Mouse (Mus musculus): ENCODE results near the gene Rin3.

Rin3 gene

GRCm38 (mm10) chr12:102282126-102282525 is 722 bp upstream of the Rin3 start:
- no peak for DNase-seq

GRCm38 (mm10) chr12:102283483-102284266 is 827 bp downstream of the Rin3 start:
- peak; percentile 86 for DNase-seq

GRCm38 (mm10) chr12:102284267-102284610 is 1.4 kb downstream of the Rin3 start:
- no peak for DNase-seq

DNA sequence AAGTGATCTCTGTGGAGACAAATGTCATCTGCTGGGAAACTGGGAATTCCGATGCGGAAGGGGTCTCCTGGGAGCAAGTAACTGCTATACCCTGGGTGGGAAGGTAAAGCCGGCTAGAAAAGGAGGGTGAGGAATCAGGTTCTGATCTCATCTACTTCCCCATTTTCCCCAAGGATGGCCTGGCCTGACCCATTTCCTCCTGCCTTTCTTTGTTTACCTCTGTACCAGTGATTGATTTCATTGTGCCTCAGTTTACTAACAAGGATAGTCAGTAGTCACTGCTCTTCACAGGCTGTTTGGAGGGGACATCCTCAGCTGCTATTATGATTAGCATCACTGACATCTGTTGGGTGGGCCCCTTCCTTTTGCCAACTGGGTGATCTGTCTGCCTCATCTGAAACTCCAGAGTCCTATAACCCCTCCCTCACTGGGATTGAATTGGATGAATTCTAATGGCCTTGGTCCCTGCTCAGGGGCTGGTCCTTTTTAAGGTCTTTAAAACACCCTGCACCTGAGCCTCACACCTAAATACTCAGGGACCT is 1.8 kb downstream of the Rin3 start:
- no peak for DNase-seq

DNA sequence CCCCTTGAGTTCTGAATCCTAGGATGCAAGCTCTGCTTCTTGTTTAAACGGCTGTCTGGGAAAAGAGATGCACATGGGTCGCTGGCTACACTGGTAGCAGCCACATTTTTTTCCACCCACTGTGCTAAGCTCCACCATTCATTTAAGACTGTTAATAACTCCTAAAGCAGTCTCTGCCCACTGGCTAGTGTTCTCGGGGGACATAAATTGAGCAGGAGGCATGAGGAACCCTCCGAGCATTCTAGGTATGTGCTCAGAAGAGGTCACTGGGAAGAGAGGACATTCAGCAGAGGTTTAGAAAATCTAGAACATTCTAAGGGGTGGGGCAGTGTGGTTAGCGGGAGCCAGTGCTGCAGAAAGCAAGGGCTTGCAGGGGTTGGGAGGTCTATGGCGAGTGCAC is 2.5 kb downstream of the Rin3 start:
- DNase-seq, result no peak

GRCm38 (mm10) chr12:102285779-102286178 is 2.9 kb downstream of the Rin3 start:
- no peak for DNase-seq

GRCm38 (mm10) chr12:102286681-102287414 is 4.0 kb downstream of the Rin3 start:
- peak; percentile 79 for DNase-seq

GRCm38 (mm10) chr12:102287904-102288602 is 5.2 kb downstream of the Rin3 start:
- DNase-seq, result no peak

GRCm38 (mm10) chr12:102288846-102289245 is 6.0 kb downstream of the Rin3 start:
- no peak for DNase-seq

DNA sequence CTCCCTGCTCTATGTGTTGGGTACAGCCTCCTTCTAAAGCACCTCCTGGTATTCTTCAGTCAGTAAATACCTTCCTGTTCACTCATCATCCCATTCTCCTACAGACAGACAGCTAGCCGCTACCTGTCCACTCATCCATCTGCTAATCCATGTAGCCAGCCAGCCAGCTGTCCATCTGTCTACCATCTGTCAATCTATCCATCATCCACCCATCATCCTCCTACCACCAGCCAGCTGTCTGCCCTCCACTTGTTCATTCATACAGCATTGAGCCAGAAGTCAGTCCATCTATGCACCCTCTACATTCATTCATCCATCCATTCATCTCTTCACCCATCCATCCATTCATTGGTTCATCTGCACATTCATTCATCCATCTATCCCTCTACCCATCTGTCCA is 6.7 kb downstream of the Rin3 start:
- DNase-seq, result no peak

DNA sequence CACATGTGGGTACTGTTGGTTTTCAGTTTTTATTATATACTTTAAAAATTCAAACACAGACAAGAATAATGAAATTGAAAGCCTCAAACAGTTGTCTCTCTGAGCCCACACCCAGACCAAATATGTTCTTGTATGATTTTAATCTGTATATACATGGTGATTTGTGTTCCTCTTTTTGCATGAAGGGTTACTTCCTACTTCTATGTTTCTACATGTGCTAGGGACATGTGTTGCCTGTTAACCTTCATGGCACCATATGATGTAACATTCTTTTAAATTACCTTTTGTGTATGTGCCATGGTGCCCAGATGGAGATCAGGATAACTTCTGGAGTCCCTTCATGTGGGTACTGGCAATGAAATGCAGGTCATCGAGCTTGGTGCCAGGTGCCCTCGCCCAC is 7.8 kb downstream of the Rin3 start:
- DNase-seq, result no peak

- DNase-seq, result no peak
Observed at GRCm38 (mm10) chr12:102291686-102292085, 8.8 kb downstream of the Rin3 start.

GRCm38 (mm10) chr12:102292501-102293215 is 9.8 kb downstream of the Rin3 start:
- no peak for DNase-seq

- no peak for DNase-seq
Observed at GRCm38 (mm10) chr12:102294634-102295033, 11.8 kb downstream of the Rin3 start.

DNA sequence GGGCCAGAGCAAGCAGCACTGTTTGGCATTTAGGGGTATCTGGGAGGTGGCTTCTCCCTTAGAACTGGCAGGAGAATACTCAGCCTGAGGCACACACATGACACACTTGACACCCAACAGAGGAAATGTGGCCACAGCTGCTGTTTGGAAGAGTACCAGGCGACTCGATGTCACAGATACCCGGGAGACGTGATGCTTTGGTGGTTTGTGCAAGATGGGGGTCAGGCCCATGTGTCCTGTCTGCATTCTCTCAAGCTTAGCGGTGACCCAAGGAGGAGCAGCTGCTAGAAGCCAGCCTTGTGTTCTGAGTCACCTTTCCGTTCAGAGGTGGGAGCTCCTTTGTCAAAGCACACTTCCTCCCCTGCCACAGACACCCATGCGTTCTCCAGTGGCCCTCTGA is 12.4 kb downstream of the Rin3 start:
- no peak for DNase-seq

DNA sequence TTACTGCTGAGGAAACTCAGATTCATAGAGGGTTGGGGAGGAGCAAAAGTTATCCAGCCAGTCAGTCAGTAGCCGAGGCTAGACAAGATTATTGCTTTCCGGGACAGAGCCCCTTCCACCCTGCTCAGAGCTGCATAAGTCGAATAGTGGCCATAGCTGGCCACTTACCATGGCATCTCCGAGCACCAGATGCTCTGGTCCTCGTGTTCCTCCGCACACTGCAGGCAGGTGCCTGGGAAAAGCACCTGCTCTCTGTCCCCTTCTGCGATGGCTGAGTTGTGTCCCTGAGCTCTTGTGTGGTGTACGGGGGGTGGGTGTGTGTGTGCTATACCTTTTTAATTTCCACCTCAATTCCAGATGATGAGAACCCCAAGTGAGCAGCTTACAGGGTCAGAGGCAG is 12.8 kb downstream of the Rin3 start:
- no peak for DNase-seq

GRCm38 (mm10) chr12:102296361-102296760 is 13.5 kb downstream of the Rin3 start:
- DNase-seq, result no peak

GRCm38 (mm10) chr12:102296967-102297366 is 14.1 kb downstream of the Rin3 start:
- DNase-seq, result no peak

GRCm38 (mm10) chr12:102299209-102299608 is 16.4 kb downstream of the Rin3 start:
- DNase-seq, result no peak

GRCm38 (mm10) chr12:102301585-102301984 is 18.7 kb downstream of the Rin3 start:
- no peak for DNase-seq

DNA sequence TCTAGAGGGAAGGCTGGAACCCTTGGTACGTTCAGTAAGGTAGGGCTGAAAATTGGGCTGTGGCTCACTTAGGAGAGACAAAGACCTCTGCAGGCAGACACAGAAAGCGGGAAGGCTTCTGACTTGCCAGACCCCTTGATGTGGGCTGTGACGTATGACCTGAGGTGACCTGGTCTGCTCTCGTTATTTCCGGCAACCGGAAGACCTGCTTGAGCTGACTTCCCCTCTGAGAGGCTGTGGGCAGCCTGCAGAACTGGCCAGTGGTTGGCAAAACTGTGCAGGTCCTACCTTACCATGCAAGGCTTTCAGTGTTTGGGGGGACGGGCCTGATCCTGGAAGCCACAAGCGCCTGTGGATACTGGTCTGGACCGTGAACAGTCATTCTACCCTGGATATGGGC is 19.5 kb downstream of the Rin3 start:
- no peak for DNase-seq

GRCm38 (mm10) chr12:102302831-102303351 is 20.0 kb downstream of the Rin3 start:
- DNase-seq, result peak; percentile 74

DNA sequence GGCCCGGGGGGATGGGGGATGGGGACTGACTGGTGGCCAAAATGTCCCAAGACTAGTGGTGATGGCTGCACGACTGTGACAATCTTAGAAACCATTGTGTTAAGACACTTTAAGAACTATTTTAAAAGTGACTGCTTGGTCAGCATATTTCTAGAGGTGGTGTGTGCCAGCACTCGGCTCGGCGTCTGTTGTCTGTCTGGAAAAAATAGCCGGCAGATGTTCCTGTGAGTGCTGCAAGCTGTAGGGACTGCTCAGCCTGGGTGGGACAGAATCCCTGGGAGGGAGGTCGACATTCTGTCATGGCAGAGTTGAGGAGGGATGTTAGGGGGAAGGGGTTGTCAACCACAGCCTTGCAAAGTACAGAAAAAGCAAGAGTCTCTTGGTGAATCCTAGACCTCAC is 21.0 kb downstream of the Rin3 start:
- DNase-seq, result no peak
